Mouse (Mus musculus): ENCODE data around the gene Tgfb3.

DNA sequence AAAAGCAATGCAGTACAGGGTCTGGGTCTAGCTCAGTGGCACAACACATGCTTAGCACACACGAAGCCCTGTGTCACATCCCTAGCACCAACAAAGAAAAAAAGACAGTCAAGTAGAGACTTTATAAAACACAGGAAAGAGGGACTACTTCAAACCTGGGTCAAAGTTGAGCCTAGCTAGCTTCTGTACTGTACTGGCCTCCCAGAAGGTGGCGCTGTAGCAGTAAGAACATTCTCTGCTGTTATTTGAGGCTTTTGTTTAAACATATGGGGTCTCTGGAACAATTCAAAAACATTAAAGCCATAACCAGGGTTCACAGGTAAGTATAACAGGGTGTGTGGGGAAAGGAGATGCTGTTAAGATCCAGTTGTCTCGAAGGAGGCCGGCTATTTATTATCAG is 54.4 kb downstream of the Tgfb3 start:
- TF ChIP-seq CTCF (IDR thresholded peaks at IDR 0.05; ENCODE audit: low read depth) (peak; percentile 53), EP300 (IDR thresholded peaks at IDR 0.05; ENCODE audit: low read depth) (no peak)
